Mouse (Mus musculus) heart, embryonic 12.5 days (tissue): ENCODE results near the gene Cpne2. TPM values are rescaled to one million over a fixed set of nuclear protein-coding genes. Genes with fewer than 3 reads are reported as not detected.

Experiments used
- ATAC-seq: fragments of 200-750 bp; cut with Nextera tagmentation; 2 replicates; pipeline ENCODE4 v1.8.0; 2017; ENCODE audit warnings: moderate TSS enrichment, moderate library complexity; ENCODE audit not compliant: insufficient number of reproducible peaks, low FRiP score
- H3K27ac ChIP-seq: fragments of 300-500 bp; sonication (generic); 2 replicates; pipeline ENCODE4 v1.5.1; 2016; ENCODE audit warnings: mild to moderate bottlenecking, moderate library complexity; ENCODE audit not compliant: poor library complexity, severe bottlenecking
- H3K27me3 ChIP-seq: fragments of 300-500 bp; sonication (generic); replicated peaks from 2 replicates; pipeline ENCODE4 v1.6.1; 2016; ENCODE audit warnings: mild to moderate bottlenecking, moderate library complexity
- H3K36me3 ChIP-seq: fragments of 300-500 bp; sonication (generic); 2 replicates; pipeline ENCODE4 v1.6.1; 2016; ENCODE audit warnings: mild to moderate bottlenecking, moderate library complexity
- H3K4me1 ChIP-seq: fragments of 300-500 bp; sonication (generic); replicated peaks from 2 replicates; pipeline ENCODE4 v1.6.1; 2016; ENCODE audit warnings: mild to moderate bottlenecking
- H3K4me2 ChIP-seq: fragments of 300-500 bp; sonication (generic); 2 replicates; pipeline ENCODE4 v1.6.1; 2016; ENCODE audit warnings: mild to moderate bottlenecking, moderate library complexity
- H3K4me3 ChIP-seq: fragments of 300-500 bp; sonication (generic); 2 replicates; pipeline ENCODE4 v1.5.1; 2016; ENCODE audit warnings: mild to moderate bottlenecking
- H3K9ac ChIP-seq: fragments of 300-500 bp; sonication (generic); 2 replicates; pipeline ENCODE4 v1.6.1; 2016; ENCODE audit warnings: mild to moderate bottlenecking, moderate library complexity
- H3K9me3 ChIP-seq: fragments of 300-500 bp; sonication (generic); replicated peaks from 2 replicates; pipeline ENCODE4 v1.6.1; 2016; ENCODE audit warnings: mild to moderate bottlenecking, moderate library complexity
- WGBS: fragments of 180-500 bp; shearing (Covaris S2); methylation state at CpG from one replicate; pipeline ENCODE4 v1.1.7; 2016; 5-methylcytosine and 5-hydroxymethylcytosine counted together
- polyA plus RNA-seq: library from polyadenylated mRNA; unstranded; fragments of >200 nt; fragmentation: Nextera tagmentation; extraction: Ambion mirVana; gene quantifications from 2 replicates; pipeline ENCODE4 v1.2.1, GENCODE M21; 2016

Gene Cpne2
- polyA plus RNA-seq, 1 experiment from 2014 or later: 7.7 TPM

- Histone ChIP-seq H3K27me3 (peaks cover 58% of the 10 kb centered on the region), H3K4me1 (peaks cover 3% of the 10 kb centered on the region; the same call in 1 of the 2 replicates), H3K9ac (no peak overlapping the region), H3K36me3 (no peaks in the 10 kb centered on the region), H3K4me3 (no peak overlapping the region), H3K4me2 (no peak overlapping the region), H3K9me3 (no peaks in the 10 kb centered on the region), H3K27ac (no peak overlapping the region)
- 65% methylated on average over 10 of the region's 10 CpGs for WGBS
- ATAC-seq: no peak
Measured at GRCm38 (mm10) chr8:94518331-94518730, 14.5 kb upstream of the Cpne2 start.

GRCm38 (mm10) chr8:94519021-94519420, 13.8 kb upstream of the Cpne2 start:
- H3K9ac ChIP-seq: no peak overlapping the region
- no peak for ATAC-seq
- H3K9me3 ChIP-seq: no peaks in the 10 kb centered on the region
- WGBS: 88% methylated on average over 5 of the region's 5 CpGs
- H3K4me2 ChIP-seq: no peak overlapping the region
- peaks cover 58% of the 10 kb centered on the region for H3K27me3 ChIP-seq
- peaks cover 3% of the 10 kb centered on the region; the same call in 1 of the 2 replicates for H3K4me1 ChIP-seq
- no peak overlapping the region for H3K27ac ChIP-seq
- no peaks in the 10 kb centered on the region for H3K36me3 ChIP-seq
- no peak overlapping the region for H3K4me3 ChIP-seq

- H3K4me2 ChIP-seq: no peak overlapping the region
- H3K27me3 ChIP-seq: peaks cover 54% of the 10 kb centered on the region
- H3K4me3 ChIP-seq: no peak overlapping the region
- no peaks in the 10 kb centered on the region for H3K9me3 ChIP-seq
- H3K27ac ChIP-seq: no peak overlapping the region
- H3K9ac ChIP-seq: no peak overlapping the region
- no peaks in the 10 kb centered on the region for H3K36me3 ChIP-seq
- peaks cover 3% of the 10 kb centered on the region; the same call in 1 of the 2 replicates for H3K4me1 ChIP-seq
- 47% methylated on average over 4 of the region's 4 CpGs for WGBS
- no peak for ATAC-seq
Measured at GRCm38 (mm10) chr8:94521481-94521880, 11.3 kb upstream of the Cpne2 start.

- H3K9me3 ChIP-seq: no peaks in the 10 kb centered on the region
- no peaks in the 10 kb centered on the region for H3K36me3 ChIP-seq
- H3K4me1 ChIP-seq: peaks cover 3% of the 10 kb centered on the region; the same call in 1 of the 2 replicates
- no peak overlapping the region for H3K4me2 ChIP-seq
- H3K4me3 ChIP-seq: no peak overlapping the region
- no peak overlapping the region for H3K9ac ChIP-seq
- H3K27me3 ChIP-seq: peaks cover 49% of the 10 kb centered on the region
- no peak overlapping the region for H3K27ac ChIP-seq
- no peak for ATAC-seq
- 55% methylated on average over 3 of the region's 3 CpGs for WGBS
Measured at GRCm38 (mm10) chr8:94522482-94522881, 10.3 kb upstream of the Cpne2 start.

GRCm38 (mm10) chr8:94524554-94524953, 8.2 kb upstream of the Cpne2 start:
- Histone ChIP-seq H3K4me1 (peaks cover 3% of the 10 kb centered on the region; the same call in 1 of the 2 replicates), H3K36me3 (no peaks in the 10 kb centered on the region), H3K27me3 (peaks cover 35% of the 10 kb centered on the region), H3K4me2 (no peak overlapping the region), H3K4me3 (no peak overlapping the region), H3K9ac (no peak overlapping the region), H3K9me3 (no peaks in the 10 kb centered on the region), H3K27ac (no peak overlapping the region)
- ATAC-seq: no peak
- WGBS: 83% methylated on average over 9 of the region's 9 CpGs

GRCm38 (mm10) chr8:94527178-94527577, 5.6 kb upstream of the Cpne2 start:
- H3K36me3 ChIP-seq: no peaks in the 10 kb centered on the region
- H3K4me2 ChIP-seq: no peak overlapping the region
- H3K9me3 ChIP-seq: no peaks in the 10 kb centered on the region
- H3K4me3 ChIP-seq: no peak overlapping the region
- H3K9ac ChIP-seq: no peak overlapping the region
- ATAC-seq: no peak
- 0 out of 2 replicates have a peak, but pooled peaks cover 3% of the 10 kb centered on the region for H3K4me1 ChIP-seq
- H3K27ac ChIP-seq: no peak overlapping the region
- peaks cover 21% of the 10 kb centered on the region for H3K27me3 ChIP-seq
- WGBS: 71% methylated on average over 7 of the region's 7 CpGs

GRCm38 (mm10) chr8:94528245-94528644, 4.5 kb upstream of the Cpne2 start:
- no peaks in the 10 kb centered on the region for H3K9me3 ChIP-seq
- no peak overlapping the region for H3K4me2 ChIP-seq
- H3K4me1 ChIP-seq: 0 out of 2 replicates have a peak, but pooled peaks cover 7% of the 10 kb centered on the region
- 45% methylated on average over 4 of the region's 4 CpGs for WGBS
- no peak overlapping the region for H3K4me3 ChIP-seq
- H3K36me3 ChIP-seq: no peaks in the 10 kb centered on the region
- no peak overlapping the region for H3K27ac ChIP-seq
- peaks cover 16% of the 10 kb centered on the region; the same call in 1 of the 2 replicates for H3K27me3 ChIP-seq
- ATAC-seq: no peak
- H3K9ac ChIP-seq: no peak overlapping the region

- Histone ChIP-seq H3K4me3 (no peak overlapping the region), H3K27ac (no peak overlapping the region), H3K4me2 (no peak overlapping the region), H3K9me3 (no peaks in the 10 kb centered on the region), H3K9ac (no peak overlapping the region), H3K4me1 (peaks cover 23% of the 10 kb centered on the region), H3K27me3 (peaks cover 29% of the 10 kb centered on the region), H3K36me3 (no peaks in the 10 kb centered on the region)
- ATAC-seq: no peak
- WGBS: 57% methylated on average over 4 of the region's 4 CpGs
Measured at GRCm38 (mm10) chr8:94529875-94530274, 2.9 kb upstream of the Cpne2 start.

GRCm38 (mm10) chr8:94530643-94531042, 2.1 kb upstream of the Cpne2 start:
- no peak overlapping the region for H3K9ac ChIP-seq
- no peak overlapping the region for H3K4me2 ChIP-seq
- peaks cover 25% of the 10 kb centered on the region for H3K4me1 ChIP-seq
- no peak overlapping the region for H3K27ac ChIP-seq
- 84% methylated on average over 4 of the region's 4 CpGs for WGBS
- no peaks in the 10 kb centered on the region for H3K36me3 ChIP-seq
- H3K9me3 ChIP-seq: no peaks in the 10 kb centered on the region
- no peak overlapping the region for H3K4me3 ChIP-seq
- H3K27me3 ChIP-seq: peaks cover 35% of the 10 kb centered on the region
- no peak for ATAC-seq

GRCm38 (mm10) chr8:94532000-94532399, 790 bp upstream of the Cpne2 start:
- Histone ChIP-seq H3K27me3 (peaks cover 44% of the 10 kb centered on the region), H3K4me1 (peaks cover 31% of the 10 kb centered on the region), H3K4me3 (peak overlapping the region; percentile 72), H3K4me2 (peak overlapping the region; percentile 86), H3K27ac (no peak overlapping the region), H3K9ac (peak overlapping the region; percentile 78; the same call in 1 of the 2 replicates), H3K9me3 (no peaks in the 10 kb centered on the region), H3K36me3 (no peaks in the 10 kb centered on the region)
- 3% methylated on average over 8 of the region's 8 CpGs for WGBS
- no peak for ATAC-seq

GRCm38 (mm10) chr8:94532525-94532872, 291 bp upstream of the Cpne2 start:
- Histone ChIP-seq H3K36me3 (no peaks in the 10 kb centered on the region), H3K27ac (no peak overlapping the region), H3K4me3 (peak overlapping the region; percentile 72), H3K9me3 (no peaks in the 10 kb centered on the region), H3K27me3 (peaks cover 49% of the 10 kb centered on the region), H3K9ac (peak overlapping the region; percentile 78), H3K4me1 (peaks cover 31% of the 10 kb centered on the region), H3K4me2 (peak overlapping the region; percentile 86)
- WGBS: under 1% methylated on average over 34 of the region's 34 CpGs
- no peak for ATAC-seq

GRCm38 (mm10) chr8:94534612-94535011, 1.8 kb downstream of the Cpne2 start:
- peaks cover 31% of the 10 kb centered on the region for H3K4me1 ChIP-seq
- no peak overlapping the region for H3K9ac ChIP-seq
- no peaks in the 10 kb centered on the region for H3K36me3 ChIP-seq
- WGBS: 33% methylated on average over 4 of the region's 4 CpGs
- H3K4me2 ChIP-seq: 0 out of 2 replicates have a peak overlapping the region, but pooled peaks have one; percentile 4
- no peaks in the 10 kb centered on the region for H3K9me3 ChIP-seq
- ATAC-seq: no peak
- H3K4me3 ChIP-seq: no peak overlapping the region
- no peak overlapping the region for H3K27ac ChIP-seq
- peaks cover 50% of the 10 kb centered on the region for H3K27me3 ChIP-seq
